Mouse (Mus musculus): ENCODE data around the gene Zfp512b. TPM values are rescaled to one million over a fixed set of nuclear protein-coding genes. Genes with fewer than 3 reads are reported as not detected.

Gene Zfp512b
- polyA plus RNA-seq, 1 experiment from 2014 or later = 10.5 TPM

GRCm38 (mm10) chr2:181581402-181582120, 11.0 kb downstream of the Zfp512b start:
- no peaks in the 10 kb centered on the region for H3K27me3 ChIP-seq (ENCODE audit: insufficient read depth, low read length)
- H3K36me3 ChIP-seq (replicated peaks; ENCODE audit: insufficient read depth, low read length) = peaks cover 21% of the 10 kb centered on the region
- 1% methylated on average over 49 of the region's 49 CpGs for WGBS (ENCODE audit: insufficient replicate concordance)
- no peak for TF ChIP-seq EP300 (IDR thresholded peaks at IDR 0.05; ENCODE audit: low read depth)
- no peak for TF ChIP-seq CTCF (IDR thresholded peaks at IDR 0.05; ENCODE audit: low read depth)
- ATAC-seq (peak; percentile 78), DNase-seq (peak; percentile 90)
- peaks cover 50% of the 10 kb centered on the region for H3K4me1 ChIP-seq (ENCODE audit: insufficient read depth)
- peak overlapping the region; percentile 87 for H3K9ac ChIP-seq (replicated peaks)
- no peaks in the 10 kb centered on the region for H3K9me3 ChIP-seq (ENCODE audit: low read length)
- peak overlapping the region; percentile 95 for H3K4me3 ChIP-seq (ENCODE audit: low read depth, low read length)
- peak overlapping the region; percentile 98 for H3K4me2 ChIP-seq (ENCODE audit: low read depth, low read length)
- H3K27ac ChIP-seq (ENCODE audit: low read depth) = peak overlapping the region; percentile 93

- Histone ChIP-seq H3K4me2 (ENCODE audit: low read depth, low read length) (peak overlapping the region; percentile 98), H3K9ac (replicated peaks) (peak overlapping the region; percentile 87), H3K4me3 (ENCODE audit: low read depth, low read length) (peak overlapping the region; percentile 95), H3K27me3 (ENCODE audit: insufficient read depth, low read length) (no peaks in the 10 kb centered on the region), H3K9me3 (ENCODE audit: low read length) (no peaks in the 10 kb centered on the region), H3K4me1 (ENCODE audit: insufficient read depth) (peaks cover 50% of the 10 kb centered on the region), H3K36me3 (replicated peaks; ENCODE audit: insufficient read depth, low read length) (peaks cover 15% of the 10 kb centered on the region), H3K27ac (ENCODE audit: low read depth) (peak overlapping the region; percentile 93)
- TF ChIP-seq EP300 (IDR thresholded peaks at IDR 0.05; ENCODE audit: low read depth) (peak; percentile 26; the same call in 1 of the 2 replicates), CTCF (IDR thresholded peaks at IDR 0.05; ENCODE audit: low read depth) (peak; percentile 98)
- peak; percentile 80 for ATAC-seq
- DNase-seq = peak; percentile 88
- WGBS (ENCODE audit: insufficient replicate concordance) = under 1% methylated on average over 11 of the region's 11 CpGs
Observed at GRCm38 (mm10) chr2:181581016-181581401, 11.6 kb downstream of the Zfp512b start.

- WGBS (ENCODE audit: insufficient replicate concordance) = 75% methylated on average over 5 of the region's 5 CpGs
- Histone ChIP-seq H3K9ac (replicated peaks) (peak overlapping the region; percentile 87), H3K4me3 (ENCODE audit: low read depth, low read length) (peak overlapping the region; percentile 95), H3K4me2 (ENCODE audit: low read depth, low read length) (peak overlapping the region; percentile 98), H3K9me3 (ENCODE audit: low read length) (no peaks in the 10 kb centered on the region), H3K4me1 (ENCODE audit: insufficient read depth) (peaks cover 50% of the 10 kb centered on the region), H3K27ac (ENCODE audit: low read depth) (peak overlapping the region; percentile 93), H3K27me3 (ENCODE audit: insufficient read depth, low read length) (no peaks in the 10 kb centered on the region), H3K36me3 (replicated peaks; ENCODE audit: insufficient read depth, low read length) (peaks cover 8% of the 10 kb centered on the region)
- no peak for DNase-seq
- TF ChIP-seq EP300 (IDR thresholded peaks at IDR 0.05; ENCODE audit: low read depth) = no peak
- no peak for ATAC-seq
Observed at GRCm38 (mm10) chr2:181580131-181580772, 12.4 kb downstream of the Zfp512b start.

GRCm38 (mm10) chr2:181579681-181580080, 12.9 kb downstream of the Zfp512b start:
- WGBS (ENCODE audit: insufficient replicate concordance) = 80% methylated on average over 1 of the region's 1 CpGs
- no peak overlapping the region for H3K27ac ChIP-seq (ENCODE audit: low read depth)
- H3K36me3 ChIP-seq (replicated peaks; ENCODE audit: insufficient read depth, low read length) = peaks cover 7% of the 10 kb centered on the region
- H3K4me2 ChIP-seq (ENCODE audit: low read depth, low read length) = no peak overlapping the region
- H3K4me1 ChIP-seq (ENCODE audit: insufficient read depth) = peaks cover 50% of the 10 kb centered on the region
- H3K9me3 ChIP-seq (ENCODE audit: low read length) = no peaks in the 10 kb centered on the region
- TF ChIP-seq EP300 (IDR thresholded peaks at IDR 0.05; ENCODE audit: low read depth) (no peak), CTCF (IDR thresholded peaks at IDR 0.05; ENCODE audit: low read depth) (no peak)
- no peak overlapping the region for H3K4me3 ChIP-seq (ENCODE audit: low read depth, low read length)
- H3K9ac ChIP-seq (replicated peaks) = peak overlapping the region; percentile 30; the same call in 1 of the 2 replicates
- ATAC-seq = no peak
- DNase-seq = peak; percentile 9
- H3K27me3 ChIP-seq (ENCODE audit: insufficient read depth, low read length) = no peaks in the 10 kb centered on the region

GRCm38 (mm10) chr2:181578790-181579618, 13.6 kb downstream of the Zfp512b start:
- Histone ChIP-seq H3K27me3 (ENCODE audit: insufficient read depth, low read length) (no peaks in the 10 kb centered on the region), H3K36me3 (replicated peaks; ENCODE audit: insufficient read depth, low read length) (no peaks in the 10 kb centered on the region; the same call in 1 of the 2 replicates), H3K4me3 (ENCODE audit: low read depth, low read length) (no peak overlapping the region), H3K9me3 (ENCODE audit: low read length) (no peaks in the 10 kb centered on the region), H3K27ac (ENCODE audit: low read depth) (no peak overlapping the region), H3K4me2 (ENCODE audit: low read depth, low read length) (no peak overlapping the region), H3K4me1 (ENCODE audit: insufficient read depth) (peaks cover 50% of the 10 kb centered on the region), H3K9ac (replicated peaks) (peak overlapping the region; percentile 30)
- DNase-seq (peak; percentile 14), ATAC-seq (no peak)
- 59% methylated on average over 5 of the region's 5 CpGs for WGBS (ENCODE audit: insufficient replicate concordance)
- TF ChIP-seq CTCF (IDR thresholded peaks at IDR 0.05; ENCODE audit: low read depth) = no peak
- no peak for TF ChIP-seq EP300 (IDR thresholded peaks at IDR 0.05; ENCODE audit: low read depth)

Measured in liver, postnatal 0 days (tissue).